Mouse (Mus musculus) Patski (cell line): ENCODE measurements around the gene Echdc3. TPM values are rescaled to one million over a fixed set of nuclear protein-coding genes. Genes with fewer than 3 reads are reported as not detected.

Experiments
- ATAC-seq: fragments of 100-300 bp; one replicate; pipeline ENCODE4 v1.8.0; 2021
- CTCF ChIA-PET: fragments of 350-600 bp; sonication (Branson Sonifier 250); formaldehyde crosslinking; loops from one replicate; lab custom pipeline; 2022; ENCODE audit warnings: inconsistent platforms; lab: Charles Lee
- POLR2A ChIA-PET: fragments of 350-600 bp; sonication (Branson Sonifier 250); formaldehyde crosslinking; loops from one replicate; lab custom pipeline; 2022; ENCODE audit warnings: antibody characterized with exemption, inconsistent platforms; lab: Charles Lee
- DNase-seq: peaks from one replicate; pipeline ENCODE4 v3.0.0-alpha.2; 2011; ENCODE audit warnings: low read depth, low spot score
- H3K27me3 ChIP-seq: fragments of 371-371 bp; one replicate; pipeline ENCODE4 v1.5.1; 2021
- CTCF ChIP-seq: fragments of 100-300 bp; IDR thresholded peaks from one replicate; pipeline ENCODE4 v1.5.1; 2021
- in situ Hi-C: fragments of 300-500 bp; cut with MboI; formaldehyde crosslinking; loops from 3 replicates; pipeline ENCODE4 v1.11.1; 2018; ENCODE audit warnings: low pct_unique_long_range_greater_than_20kb, mixed read lengths
- polyA plus RNA-seq: library from polyadenylated mRNA; unstranded; gene quantifications from one replicate; pipeline ENCODE4 v1.2.3, GENCODE M21; 2021

The Echdc3 gene
- polyA plus RNA-seq, 1 experiment from 2014 or later = 22.2 TPM

DNA sequence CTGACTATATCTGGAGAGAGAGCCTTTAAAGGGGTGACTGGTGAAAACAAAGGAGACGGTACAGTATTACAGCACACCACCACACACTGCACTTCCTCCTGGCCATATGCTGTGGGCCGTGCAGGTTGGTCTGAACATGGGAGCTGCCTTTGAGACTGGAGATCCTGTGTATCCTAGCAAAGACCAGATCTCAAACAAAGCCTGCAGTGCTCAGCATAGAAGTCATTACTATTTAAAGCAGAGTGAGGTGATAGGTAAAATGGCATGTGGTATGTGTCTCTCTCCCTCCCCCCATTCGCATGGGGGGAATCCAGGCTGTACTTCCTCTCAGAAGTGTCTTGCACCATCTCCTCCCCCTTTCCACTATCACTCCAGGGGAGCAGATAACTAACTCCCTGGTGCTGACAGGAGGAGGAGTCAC, 38.3 kb upstream of the Echdc3 start:
- DNase-seq = no peak
- ChIA-PET POLR2A (no interaction called here), CTCF (no interaction called here)
- ATAC-seq = no peak
- in situ Hi-C loops = no loop called here
- no peaks in the 10 kb centered on the region for H3K27me3 ChIP-seq
- TF ChIP-seq CTCF = no peak

DNA sequence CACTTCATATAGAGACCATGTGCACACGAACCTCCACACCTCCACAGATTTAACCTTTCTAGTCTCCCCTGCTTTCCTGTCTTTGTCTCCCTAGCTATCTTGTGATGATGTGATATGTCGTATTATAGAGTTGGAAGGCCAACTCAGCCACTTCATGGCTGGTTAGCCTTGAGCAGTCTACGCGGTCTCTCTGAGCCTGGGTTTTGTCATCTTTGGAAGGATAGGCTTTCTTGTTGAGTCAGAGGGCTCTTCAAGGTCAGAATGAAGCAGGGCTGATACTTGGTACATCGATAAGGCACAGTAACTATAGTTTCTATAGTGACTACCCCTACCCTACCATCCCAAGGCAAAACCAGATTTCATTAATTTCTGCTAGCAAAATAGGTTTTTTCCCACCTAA, 28.6 kb upstream of the Echdc3 start:
- CTCF ChIA-PET = interaction anchor here (1.7 kb wide), 1 partner anchor 11 kb away, joined by 3 read pairs; no protein-coding TSS in a partner anchor
- POLR2A ChIA-PET = no interaction called here
- no peak for ATAC-seq
- DNase-seq = no peak
- no peaks in the 10 kb centered on the region for H3K27me3 ChIP-seq
- TF ChIP-seq CTCF = no peak
- in situ Hi-C loops = no loop called here

DNA sequence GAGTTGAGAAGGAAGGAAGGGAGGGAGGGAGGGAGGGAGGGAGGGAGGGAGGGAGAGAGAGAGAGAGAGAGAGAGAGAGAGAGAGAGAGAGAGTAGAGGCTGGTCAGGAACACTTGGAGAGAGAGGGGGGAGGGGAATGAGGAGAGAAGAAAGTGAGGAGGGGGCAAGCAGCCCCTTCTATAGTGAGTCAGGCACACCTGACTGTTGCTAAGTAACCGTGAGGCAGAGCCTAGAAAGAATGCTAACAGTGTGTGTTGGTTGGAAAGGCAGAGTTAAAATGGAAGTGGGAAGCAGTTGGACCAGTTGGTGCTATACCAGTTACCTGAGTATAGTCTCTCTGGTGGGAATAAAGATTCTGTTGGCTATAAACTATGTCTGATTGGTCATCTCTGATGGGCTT, 27.2 kb upstream of the Echdc3 start:
- DNase-seq = no peak
- POLR2A ChIA-PET = no interaction called here
- H3K27me3 ChIP-seq = no peaks in the 10 kb centered on the region
- TF ChIP-seq CTCF = no peak
- CTCF ChIA-PET = interaction anchor here (1.2 kb wide), 1 partner anchor 13 kb away, joined by 3 read pairs; no protein-coding TSS in a partner anchor
- ATAC-seq = no peak
- in situ Hi-C loops = no loop called here

DNA sequence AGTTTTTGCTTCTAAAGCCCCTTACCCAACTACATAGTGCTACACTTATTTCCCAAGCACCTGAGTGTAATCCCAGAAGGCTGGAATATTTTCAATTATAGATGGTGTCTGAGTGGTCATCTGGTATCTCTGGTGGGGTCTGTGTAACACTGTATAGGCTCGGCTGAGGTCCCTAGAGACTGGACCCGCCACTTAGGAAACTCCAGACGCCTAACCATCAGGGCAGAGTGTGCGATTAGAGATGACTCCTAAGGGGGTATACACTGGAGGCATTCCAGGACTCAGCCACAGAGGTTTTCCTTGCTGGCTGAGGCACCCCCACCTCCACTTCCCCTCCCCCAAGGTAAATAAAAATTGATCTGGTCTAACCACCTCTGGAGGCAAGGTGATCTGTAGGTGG, 26.5 kb upstream of the Echdc3 start:
- DNase-seq (no peak), ATAC-seq (no peak)
- no peaks in the 10 kb centered on the region for H3K27me3 ChIP-seq
- ChIA-PET CTCF (no interaction called here), POLR2A (no interaction called here)
- TF ChIP-seq CTCF = no peak
- in situ Hi-C loops = no loop called here

DNA sequence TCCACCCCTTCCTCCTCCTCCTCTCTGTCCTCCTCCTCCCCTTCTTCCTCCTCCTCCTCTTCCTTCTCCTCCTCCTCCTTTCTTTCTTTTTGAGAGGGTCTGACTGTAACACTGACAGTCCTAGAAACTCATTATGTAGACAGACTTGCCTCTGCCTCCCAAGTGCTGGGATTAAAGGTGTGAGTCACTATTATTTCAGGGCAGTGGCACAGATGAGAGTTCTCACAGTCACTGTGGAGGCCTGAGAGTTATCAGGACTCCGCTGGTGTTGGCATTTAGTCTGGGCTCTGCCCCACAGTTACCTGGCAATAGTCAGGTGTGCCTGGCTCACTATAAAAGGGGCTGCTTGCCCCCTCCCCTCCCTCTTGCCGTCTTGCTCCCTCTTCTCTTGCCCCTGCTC, 25.8 kb upstream of the Echdc3 start:
- CTCF ChIA-PET = no interaction called here
- no peaks in the 10 kb centered on the region for H3K27me3 ChIP-seq
- no peak for TF ChIP-seq CTCF
- POLR2A ChIA-PET = no interaction called here
- DNase-seq (no peak), ATAC-seq (peak; percentile 57)
- in situ Hi-C loops = no loop called here

DNA sequence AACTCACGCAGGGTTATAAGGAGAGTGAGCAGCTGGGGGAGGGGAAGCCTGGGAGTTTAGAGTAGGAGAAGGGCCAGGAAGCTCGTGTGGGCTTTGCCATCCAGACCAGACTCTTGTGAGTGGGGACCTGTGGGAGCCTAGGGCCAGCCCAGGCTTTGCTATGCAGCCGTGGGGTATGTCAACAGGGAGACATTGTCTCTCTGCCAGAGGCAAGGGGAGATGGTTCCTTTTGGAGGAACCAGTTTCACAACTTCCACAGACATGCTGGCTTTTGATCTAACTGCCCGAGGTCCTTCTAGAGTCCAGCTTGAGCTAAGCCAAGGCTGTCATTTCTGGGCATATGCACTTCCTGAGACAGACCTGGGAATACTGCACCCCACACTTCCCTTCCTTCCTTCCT, 25.4 kb upstream of the Echdc3 start:
- POLR2A ChIA-PET = interaction anchor here (0.6 kb wide), 1 partner anchor 383 kb away, joined by 6 read pairs; no protein-coding TSS in a partner anchor
- CTCF ChIA-PET = no interaction called here
- no peak for ATAC-seq
- no peak for DNase-seq
- TF ChIP-seq CTCF = no peak
- in situ Hi-C loops = no loop called here
- H3K27me3 ChIP-seq = no peaks in the 10 kb centered on the region

DNA sequence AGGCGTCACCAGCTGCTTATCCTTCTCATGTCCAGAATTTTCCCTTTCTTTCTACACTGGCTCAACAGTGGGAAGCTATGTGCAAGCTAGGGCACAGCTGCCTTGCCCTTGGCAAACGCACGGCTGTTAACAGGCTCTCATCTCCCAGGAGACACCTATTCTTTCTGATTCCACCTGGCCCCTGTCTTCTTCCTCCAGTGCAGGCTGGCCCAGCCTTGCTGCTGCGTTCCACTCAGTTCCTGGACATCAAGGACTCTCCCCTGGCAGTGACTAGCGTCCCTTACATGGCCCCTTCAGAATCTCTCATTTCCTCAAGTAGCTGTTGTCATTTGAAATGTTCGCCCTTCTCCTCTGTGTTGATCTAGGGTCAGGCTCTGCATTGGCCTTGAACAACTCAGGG, 20.5 kb upstream of the Echdc3 start:
- CTCF ChIA-PET = interaction anchor here (1.1 kb wide), 1 partner anchor 12 kb away, joined by 4 read pairs; no protein-coding TSS in a partner anchor
- no peaks in the 10 kb centered on the region for H3K27me3 ChIP-seq
- TF ChIP-seq CTCF = no peak
- ATAC-seq (no peak), DNase-seq (no peak)
- POLR2A ChIA-PET = no interaction called here
- in situ Hi-C loops = no loop called here

DNA sequence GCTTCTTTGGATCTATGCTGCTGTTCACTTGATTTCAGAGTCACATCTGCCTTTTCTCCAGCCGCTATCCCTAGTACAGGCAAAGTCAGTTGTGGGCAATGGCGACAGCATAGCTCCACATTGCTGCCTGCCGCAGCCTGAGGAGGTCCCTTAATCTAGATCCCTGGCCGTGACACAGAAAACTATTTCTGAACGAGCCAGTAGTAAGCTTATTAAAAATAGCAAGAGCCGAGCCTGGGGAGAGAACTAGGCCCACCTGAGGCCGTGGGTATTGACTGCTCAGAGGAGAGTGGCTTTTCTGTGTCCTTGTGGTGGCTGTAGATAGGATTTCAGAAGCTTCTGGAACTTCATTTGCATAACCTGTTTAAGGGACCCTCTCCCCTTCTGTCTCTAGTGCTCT, 19.9 kb upstream of the Echdc3 start:
- ATAC-seq (no peak), DNase-seq (no peak)
- CTCF ChIA-PET = interaction anchor here (1.1 kb wide), 1 partner anchor 12 kb away, joined by 4 read pairs; no protein-coding TSS in a partner anchor
- H3K27me3 ChIP-seq = no peaks in the 10 kb centered on the region
- POLR2A ChIA-PET = no interaction called here
- in situ Hi-C loops = no loop called here
- TF ChIP-seq CTCF = no peak

DNA sequence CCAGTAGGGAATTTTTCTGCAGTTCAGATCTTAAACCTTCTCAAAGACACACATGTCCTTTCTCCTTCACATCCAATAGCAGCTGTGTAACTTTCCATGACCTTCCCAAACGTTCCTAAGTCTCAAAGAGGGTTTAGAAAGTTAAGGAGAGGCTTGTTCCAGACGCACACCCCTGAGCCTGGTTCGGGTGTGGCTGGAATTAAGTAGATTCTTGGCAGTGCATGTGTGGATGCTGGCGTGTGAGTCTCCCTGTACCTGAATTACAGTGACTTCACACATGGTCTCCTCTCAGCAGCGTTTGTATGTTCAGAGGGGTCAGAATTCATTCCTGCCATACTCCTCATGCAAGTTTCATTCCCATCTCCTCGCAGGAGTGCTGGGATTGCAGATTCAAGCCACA, 18.0 kb upstream of the Echdc3 start:
- no peaks in the 10 kb centered on the region for H3K27me3 ChIP-seq
- TF ChIP-seq CTCF = no peak
- no peak for ATAC-seq
- in situ Hi-C loops = no loop called here
- CTCF ChIA-PET = interaction anchor here (1.4 kb wide), 1 partner anchor 10 kb away, joined by 4 read pairs; no protein-coding TSS in a partner anchor
- no peak for DNase-seq
- POLR2A ChIA-PET = no interaction called here

DNA sequence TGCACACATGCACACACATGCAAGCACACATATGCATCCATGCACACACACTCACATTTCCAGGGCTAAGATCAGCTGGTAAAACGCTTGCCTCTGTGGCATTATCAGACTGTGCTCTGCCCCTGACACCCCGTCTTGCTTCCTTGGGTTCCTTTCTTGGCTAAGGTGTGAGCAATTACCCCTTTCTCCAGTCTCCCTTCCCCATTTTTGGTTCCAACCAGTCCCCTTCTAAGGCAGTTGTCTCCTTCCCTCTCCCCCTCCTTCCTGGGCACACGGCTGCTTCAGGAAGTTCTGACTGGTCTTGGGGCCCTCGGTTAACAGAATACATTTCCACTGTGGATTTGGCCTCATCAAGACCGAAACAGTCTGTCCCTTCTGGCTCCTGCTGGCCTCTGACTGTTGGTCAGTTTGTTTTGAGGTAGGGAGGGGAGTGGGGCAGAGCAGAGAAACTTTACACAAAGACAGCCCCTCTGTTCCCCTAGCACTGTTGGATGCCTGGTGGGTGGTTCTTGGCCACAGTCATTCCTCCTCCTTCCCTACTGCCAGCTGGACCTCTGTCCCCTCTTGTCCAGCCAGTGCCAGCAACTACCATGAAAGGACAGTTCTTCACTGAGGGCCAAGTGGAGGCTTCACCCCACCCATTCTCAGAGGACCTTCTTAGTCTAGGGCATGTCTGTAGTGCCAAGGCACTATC, 16.9 kb upstream of the Echdc3 start:
- ATAC-seq (no peak), DNase-seq (no peak)
- CTCF ChIA-PET = interaction anchor here (1.4 kb wide), 1 partner anchor 9 kb away, joined by 4 read pairs; no protein-coding TSS in a partner anchor
- POLR2A ChIA-PET = no interaction called here
- TF ChIP-seq CTCF = no peak
- in situ Hi-C loops = loop anchor here (5.0 kb wide), 1 partner anchor 93 kb away; the partner anchor contains the start of gene Usp6nl
- no peaks in the 10 kb centered on the region for H3K27me3 ChIP-seq

DNA sequence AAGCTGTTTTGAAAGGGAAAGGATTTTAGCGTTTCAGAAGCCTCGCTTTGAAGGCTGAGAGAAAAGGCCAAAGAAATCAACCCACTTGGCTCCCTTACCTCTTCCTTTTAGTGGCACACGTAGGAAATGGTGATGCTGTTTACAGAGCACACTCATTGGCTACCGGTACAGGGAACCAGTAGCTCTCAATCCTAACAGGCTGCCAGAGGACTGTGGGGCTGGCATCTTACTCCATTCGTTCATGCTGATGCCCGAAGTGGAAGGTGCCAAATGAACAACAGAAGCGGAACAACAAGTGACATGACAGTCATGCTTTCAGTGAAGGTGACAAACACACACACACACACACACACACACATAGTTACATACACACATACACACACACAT, 14.2 kb upstream of the Echdc3 start:
- ChIA-PET CTCF (no interaction called here), POLR2A (no interaction called here)
- TF ChIP-seq CTCF = no peak
- no peak for ATAC-seq
- no peaks in the 10 kb centered on the region for H3K27me3 ChIP-seq
- in situ Hi-C loops = loop anchor here (5.0 kb wide), 1 partner anchor 95 kb away; the partner anchor contains the start of gene Usp6nl
- DNase-seq = no peak
